Mouse (Mus musculus) neutrophil, adult 83 days (primary cell): ENCODE data around the gene Scgb1b24. TPM values are rescaled to one million over a fixed set of nuclear protein-coding genes. Genes with fewer than 3 reads are reported as not detected.

Experiments
- total RNA-seq, 2 experiments: library from RNA; stranded (reverse); gene quantifications; one replicate each; pipeline ENCODE4 v1.2.4; 2023

Scgb1b24 gene
- not detected for total RNA-seq

DNA sequence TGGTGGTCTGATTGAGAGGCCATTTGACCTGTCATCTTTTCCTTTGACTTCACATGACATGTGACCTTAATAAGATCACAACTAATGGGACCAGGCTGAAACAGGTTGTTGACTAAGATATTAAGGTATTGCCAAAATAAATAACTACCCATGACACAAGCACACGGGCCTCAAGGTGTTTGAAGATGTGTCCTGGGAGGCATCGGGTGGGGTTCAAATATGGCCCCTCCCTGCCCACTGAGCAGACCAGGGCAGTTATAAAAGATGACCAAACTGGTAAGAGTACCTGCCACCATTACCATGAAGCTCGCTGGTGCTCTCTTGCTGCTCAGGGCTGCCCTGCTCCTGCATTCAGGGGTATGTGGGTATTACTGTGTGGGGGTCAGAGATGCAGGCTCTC lies at the start of gene Scgb1b24:
Scgb1b24 (plus strand) TSS at position 301 of the 400 bp plus-strand sequence.

DNA sequence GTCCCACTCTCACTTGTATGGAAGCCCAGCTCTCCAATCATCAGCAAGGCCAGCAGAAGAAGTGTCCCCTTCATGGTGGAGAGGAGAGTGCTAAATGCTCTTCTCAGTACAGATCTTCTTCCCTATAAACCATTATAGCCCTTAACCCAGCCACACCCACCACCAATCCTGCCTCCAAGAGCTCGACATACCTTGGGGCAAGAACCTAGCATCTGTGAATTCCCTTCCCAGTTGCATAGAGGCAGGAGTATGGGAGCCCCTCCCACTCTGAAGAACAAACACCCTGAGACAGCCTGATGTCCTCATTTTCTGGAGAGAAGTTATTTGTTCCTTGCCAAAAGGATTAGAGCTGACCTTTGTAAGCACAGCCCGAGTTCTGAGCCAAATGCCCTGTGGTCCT lies 4.4 kb upstream of the Scgb1b24 start, which contains the start of gene Scgb2b24:
Scgb2b24 (minus strand) TSS at position 101 of the 400 bp plus-strand sequence.

Other genes starting within 250 kb of the Scgb1b24 start
- gene Scgb2b21, start 223.3 kb upstream of the Scgb1b24 start, total RNA-seq, result not detected
- gene Scgb2b24, start 4.5 kb upstream of the Scgb1b24 start, total RNA-seq, result not detected
- gene Scgb2b26, start 201.2 kb downstream of the Scgb1b24 start, total RNA-seq, result not detected